24 mouse cellular contexts compared by ENCODE assay signal in the genomic region with DNA sequence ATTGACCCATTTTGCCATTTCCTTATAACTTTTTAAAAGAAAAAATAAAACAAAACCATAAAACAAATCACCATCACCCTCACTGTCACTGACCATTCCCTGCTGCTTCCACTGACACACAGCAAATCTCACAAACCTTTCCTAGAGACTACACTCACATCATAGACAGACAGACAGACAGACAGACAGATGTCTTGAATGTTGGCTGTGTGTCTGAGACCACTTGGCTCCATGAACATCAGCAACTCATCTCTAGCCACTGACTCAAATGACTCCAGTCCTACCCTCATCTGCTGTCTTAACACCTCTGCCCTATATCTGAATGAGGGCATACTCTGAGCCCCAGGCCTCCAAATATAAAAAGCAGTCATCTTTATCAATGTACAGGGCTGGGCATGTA.
"Had no signal": no experiment of that assay in that cellular context is flagged by ENCODE, and none has a peak within 500 bp of the region (broad histone marks: within the 10 kb centered on the region; RNA-seq: fewer than 3 reads in every experiment).

No protein-coding gene starts in this region.

- H3K27me3 ChIP-seq: forebrain, embryonic 15.5 days; hindbrain, embryonic 13.5 days; hindbrain, embryonic 15.5 days; kidney, embryonic 15.5 days; limb, embryonic 13.5 days; limb, embryonic 15.5 days; liver, embryonic 12.5 days had no signal

- H3K4me1 ChIP-seq: hindbrain, embryonic 13.5 days; hindbrain, embryonic 15.5 days; limb, embryonic 15.5 days had no signal

- DNase-seq: forebrain, postnatal 0 days; gastrocnemius, postnatal 14 days; gastrocnemius, postnatal 36 days; heart, adult 2 months; heart, postnatal 14 days; kidney, adult 11 months; kidney, adult 2 months; kidney, adult 9 months; kidney, postnatal 14 days; kidney, postnatal 36 days; layer of hippocampus, adult 9-11 months; layer of hippocampus, postnatal 36 days; left cerebral cortex, postnatal 4 days had no signal

- H3K9me3 ChIP-seq: forebrain, embryonic 15.5 days; hindbrain, embryonic 13.5 days; hindbrain, embryonic 15.5 days; kidney, embryonic 15.5 days; limb, embryonic 13.5 days; limb, embryonic 15.5 days; liver, embryonic 12.5 days had no signal

- H3K4me3 ChIP-seq: forebrain, embryonic 15.5 days; heart, adult 2 months; hindbrain, embryonic 13.5 days; hindbrain, embryonic 15.5 days; kidney, embryonic 15.5 days; limb, embryonic 13.5 days; limb, embryonic 15.5 days; liver, embryonic 12.5 days had no signal

- H3K27ac ChIP-seq: forebrain, embryonic 15.5 days; heart, adult 2 months; hindbrain, embryonic 13.5 days; hindbrain, embryonic 15.5 days; hindbrain, postnatal 0 days; kidney, embryonic 15.5 days; kidney, postnatal 0 days; limb, embryonic 13.5 days; limb, embryonic 15.5 days; liver, embryonic 12.5 days; liver, embryonic 14.5 days had no signal

- ATAC-seq: forebrain, embryonic 15.5 days; forebrain, postnatal 0 days; hindbrain, postnatal 0 days; intestine, embryonic 16.5 days; liver, embryonic 12.5 days had no signal

- H3K4me2 ChIP-seq: forebrain, embryonic 15.5 days; hindbrain, embryonic 13.5 days; hindbrain, embryonic 15.5 days; kidney, embryonic 15.5 days; limb, embryonic 13.5 days; limb, embryonic 15.5 days; liver, embryonic 12.5 days had no signal

- H3K9ac ChIP-seq: forebrain, embryonic 15.5 days; forebrain, postnatal 0 days; hindbrain, embryonic 13.5 days; hindbrain, embryonic 15.5 days; kidney, embryonic 15.5 days; limb, embryonic 13.5 days; limb, embryonic 15.5 days; liver, embryonic 12.5 days; liver, embryonic 14.5 days had no signal

- H3K36me3 ChIP-seq: forebrain, embryonic 15.5 days; hindbrain, embryonic 13.5 days; hindbrain, embryonic 15.5 days; kidney, embryonic 15.5 days; limb, embryonic 13.5 days; limb, embryonic 15.5 days; liver, embryonic 12.5 days had no signal
